Mouse (Mus musculus): ENCODE measurements around the gene Hnrnpdl. TPM values are rescaled to one million over a fixed set of nuclear protein-coding genes. Genes with fewer than 3 reads are reported as not detected.

The Hnrnpdl gene
- polyA plus RNA-seq, 1 experiment from 2014 or later = 157 TPM

DNA sequence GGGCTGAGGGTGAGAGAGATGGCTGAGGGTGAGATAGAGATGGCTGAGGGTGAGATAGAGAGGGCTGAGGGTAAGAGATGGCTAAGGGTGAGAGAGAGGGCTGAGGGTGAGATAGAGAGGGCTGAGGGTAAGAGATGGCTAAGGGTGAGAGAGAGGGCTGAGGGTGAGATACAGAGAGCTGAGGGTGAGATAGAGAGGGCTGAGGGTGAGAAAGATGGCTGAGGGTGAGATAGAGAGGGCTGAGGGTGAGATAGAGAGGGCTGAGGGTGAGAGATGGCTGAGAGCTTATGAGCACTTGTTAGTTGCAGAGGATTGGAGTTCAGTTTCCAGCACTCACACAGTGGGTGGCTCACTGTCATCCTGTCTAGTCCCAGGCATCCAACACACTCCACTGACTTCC lies 19.4 kb downstream of the Hnrnpdl start:
- H3K4me1 ChIP-seq = no peaks in the 10 kb centered on the region

DNA sequence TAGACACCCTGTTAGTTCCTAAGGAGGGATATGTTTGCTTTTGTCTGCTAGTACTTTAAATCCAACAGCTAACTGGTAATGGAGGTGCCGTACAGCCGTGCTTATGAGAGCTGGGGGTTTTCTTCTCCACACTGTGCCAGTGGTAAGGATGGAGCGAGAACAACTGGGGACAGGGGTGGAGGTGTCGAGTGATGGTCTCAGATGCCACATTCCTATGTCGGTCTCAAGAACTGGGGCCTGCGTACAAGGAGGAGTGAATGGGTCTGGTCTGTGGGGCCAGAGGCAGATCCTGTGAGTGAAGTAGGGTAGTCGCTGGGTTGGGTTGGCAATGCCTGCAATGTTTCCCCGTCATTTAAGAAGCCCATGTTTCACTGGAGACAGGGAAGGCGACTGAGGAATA lies 26.9 kb downstream of the Hnrnpdl start:
- Histone ChIP-seq H3K9me3 (no peaks in the 10 kb centered on the region), H3K36me3 (0 out of 2 replicates have a peak, but pooled peaks cover 2% of the 10 kb centered on the region), H3K4me1 (peaks cover 9% of the 10 kb centered on the region; the same call in 1 of the 2 replicates), H3K4me3 (peak overlapping the region; percentile 27; the same call in 1 of the 2 replicates), H3K27me3 (ENCODE audit: insufficient read depth, poor library complexity, severe bottlenecking) (no peaks in the 10 kb centered on the region), H3K27ac (peak overlapping the region; percentile 71)
- peak; percentile 89 for DNase-seq (ENCODE audit: low spot score)
- 37% methylated on average over 9 of the region's 9 CpGs for WGBS

More for the DNA sequence above, 19.4 kb downstream of the Hnrnpdl start:
- no peak for DNase-seq (ENCODE audit: low spot score)
- no peak overlapping the region for H3K4me3 ChIP-seq
- H3K36me3 ChIP-seq = no peaks in the 10 kb centered on the region
- 0 out of 2 replicates have a peak, but pooled peaks cover 3% of the 10 kb centered on the region for H3K9me3 ChIP-seq
- no peaks in the 10 kb centered on the region for H3K27me3 ChIP-seq (ENCODE audit: insufficient read depth, poor library complexity, severe bottlenecking)
- H3K27ac ChIP-seq = no peak overlapping the region

DNA sequence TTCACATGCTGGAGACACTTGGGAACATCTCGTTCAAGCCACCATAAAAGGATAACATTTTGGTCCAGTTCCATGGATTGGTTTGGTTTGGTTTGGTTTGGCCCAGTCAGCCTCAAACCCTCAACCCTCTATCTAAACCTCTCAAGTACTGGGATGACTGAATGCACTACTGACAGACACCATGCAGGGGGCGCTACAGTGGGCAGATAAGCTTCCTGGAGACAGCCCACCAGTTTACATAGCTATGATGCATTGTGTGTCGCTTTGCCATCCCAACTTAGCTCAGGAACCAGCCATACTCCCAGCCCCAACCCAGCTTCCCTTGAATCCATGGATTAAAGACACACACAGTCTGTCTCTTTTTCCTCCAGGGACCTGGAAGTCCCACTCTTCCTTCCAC lies 31.0 kb downstream of the Hnrnpdl start:
- Histone ChIP-seq H3K27ac (no peak overlapping the region), H3K4me1 (peaks cover 22% of the 10 kb centered on the region), H3K4me3 (no peak overlapping the region), H3K36me3 (0 out of 2 replicates have a peak, but pooled peaks cover 2% of the 10 kb centered on the region), H3K9me3 (no peaks in the 10 kb centered on the region), H3K27me3 (ENCODE audit: insufficient read depth, poor library complexity, severe bottlenecking) (no peaks in the 10 kb centered on the region)
- DNase-seq (ENCODE audit: low spot score) = no peak
- WGBS = 62% methylated on average over 3 of the region's 3 CpGs

DNA sequence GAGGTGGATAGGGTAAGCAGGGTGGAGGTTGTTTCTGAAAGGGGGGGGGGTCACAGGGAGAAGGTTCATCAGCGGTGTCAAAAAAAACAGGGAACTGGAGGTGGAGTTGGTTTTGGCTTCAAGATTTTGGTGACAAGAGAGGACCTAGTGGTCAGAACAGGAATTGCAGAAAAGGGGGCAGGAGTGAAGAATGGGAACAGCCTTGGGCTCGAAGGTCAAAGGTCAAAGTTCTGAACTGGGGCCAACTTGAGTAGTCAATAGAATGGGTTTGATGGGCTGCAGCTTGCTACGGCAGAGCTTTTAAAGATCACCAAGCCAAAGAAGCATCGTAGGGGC lies 32.5 kb downstream of the Hnrnpdl start:
- DNase-seq (ENCODE audit: low spot score) = no peak
- no peak overlapping the region for H3K27ac ChIP-seq

DNA sequence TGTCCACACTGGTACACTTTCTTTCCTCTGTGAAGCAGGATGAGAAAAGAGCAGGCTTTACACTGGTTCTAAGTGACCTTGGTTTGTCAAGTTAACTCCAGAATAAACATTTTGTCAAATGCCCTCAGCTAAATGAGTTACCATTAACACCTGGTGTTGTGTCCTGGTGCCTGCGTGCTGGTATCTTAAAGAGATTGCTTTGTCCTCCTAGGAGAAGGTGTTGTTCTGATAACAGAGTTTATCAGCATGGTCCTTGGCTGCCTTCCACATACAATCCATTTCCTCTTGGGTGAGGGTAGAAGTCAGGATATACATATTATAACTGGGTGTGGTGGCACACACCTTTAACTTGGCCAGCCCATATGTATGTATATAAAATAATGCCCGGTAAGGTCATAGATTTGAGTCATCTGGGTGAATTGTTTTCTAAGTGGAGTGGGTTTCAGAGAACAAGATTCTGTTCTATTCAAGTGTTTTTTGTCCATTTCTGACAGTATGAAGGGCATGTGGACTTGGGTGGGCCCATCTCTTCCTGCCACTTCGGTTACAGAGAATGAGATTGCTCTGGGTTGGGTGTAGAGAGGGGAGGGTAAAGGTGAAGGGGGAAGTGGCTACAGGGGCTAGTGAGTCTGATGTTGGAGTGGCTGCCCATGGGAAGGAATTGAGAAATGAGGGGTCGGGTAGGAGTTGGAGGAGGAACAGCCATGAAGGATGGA lies 33.0 kb downstream of the Hnrnpdl start:
- WGBS = 67% methylated on average over 4 of the region's 4 CpGs
- no peak for DNase-seq (ENCODE audit: low spot score)
- Histone ChIP-seq H3K27ac (no peak overlapping the region), H3K9me3 (no peaks in the 10 kb centered on the region), H3K27me3 (ENCODE audit: insufficient read depth, poor library complexity, severe bottlenecking) (no peaks in the 10 kb centered on the region), H3K4me1 (peaks cover 13% of the 10 kb centered on the region), H3K36me3 (no peaks in the 10 kb centered on the region), H3K4me3 (no peak overlapping the region)

More for the DNA sequence above, 32.5 kb downstream of the Hnrnpdl start:
- 85% methylated on average over 4 of the region's 4 CpGs for WGBS
- peaks cover 16% of the 10 kb centered on the region for H3K4me1 ChIP-seq
- no peaks in the 10 kb centered on the region for H3K27me3 ChIP-seq (ENCODE audit: insufficient read depth, poor library complexity, severe bottlenecking)
- no peaks in the 10 kb centered on the region for H3K36me3 ChIP-seq
- no peaks in the 10 kb centered on the region for H3K9me3 ChIP-seq
- H3K4me3 ChIP-seq = no peak overlapping the region

DNA sequence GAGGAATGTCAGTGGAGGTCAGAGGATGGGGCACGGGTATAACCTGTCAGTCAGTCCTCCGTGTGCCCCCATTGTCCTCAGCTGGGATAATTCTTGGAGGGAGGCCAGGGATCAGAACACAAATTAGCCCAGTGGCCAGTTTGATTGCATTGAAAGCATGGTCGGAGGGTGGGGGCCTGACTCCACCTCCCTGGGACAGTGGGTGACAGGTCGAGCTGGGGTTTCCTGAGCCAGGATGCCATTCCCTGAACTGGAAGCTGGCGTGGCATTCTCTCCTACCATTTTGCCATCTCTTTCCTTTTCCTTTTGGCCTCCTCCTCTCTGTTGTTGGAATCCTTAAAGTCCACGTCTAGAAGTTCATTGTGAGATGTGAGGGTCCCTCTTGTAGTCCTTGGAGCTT lies 33.6 kb downstream of the Hnrnpdl start:
- H3K27ac ChIP-seq = 0 out of 2 replicates have a peak overlapping the region, but pooled peaks have one; percentile 7

DNA sequence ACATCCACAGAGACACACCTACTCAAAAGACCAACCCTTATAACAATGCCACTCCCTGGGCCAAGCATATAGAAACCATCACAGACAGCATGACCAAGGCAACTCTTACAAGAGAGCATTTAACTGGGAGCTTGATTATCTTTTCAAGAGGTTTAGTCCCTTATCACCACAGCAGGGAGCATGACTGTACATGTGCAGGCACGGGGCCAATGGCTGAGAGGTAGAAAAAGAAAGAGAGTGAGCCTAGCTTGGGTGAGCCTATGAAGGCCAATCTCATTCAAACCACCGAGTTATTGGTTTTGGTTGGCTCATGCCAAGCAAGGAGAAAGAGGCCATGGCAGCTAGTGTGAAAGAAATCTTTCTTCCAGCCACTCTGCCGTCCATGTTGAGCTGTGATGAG lies 34.0 kb downstream of the Hnrnpdl start:
- WGBS = 58% methylated on average over 3 of the region's 3 CpGs
- Histone ChIP-seq H3K4me1 (peaks cover 22% of the 10 kb centered on the region), H3K27ac (0 out of 2 replicates have a peak overlapping the region, but pooled peaks have one; percentile 7), H3K9me3 (no peaks in the 10 kb centered on the region), H3K27me3 (ENCODE audit: insufficient read depth, poor library complexity, severe bottlenecking) (no peaks in the 10 kb centered on the region), H3K36me3 (no peaks in the 10 kb centered on the region), H3K4me3 (no peak overlapping the region)
- DNase-seq (ENCODE audit: low spot score) = no peak

More for the DNA sequence above, 33.6 kb downstream of the Hnrnpdl start:
- peaks cover 18% of the 10 kb centered on the region for H3K4me1 ChIP-seq
- no peaks in the 10 kb centered on the region for H3K9me3 ChIP-seq
- 76% methylated on average over 6 of the region's 6 CpGs for WGBS
- no peaks in the 10 kb centered on the region for H3K27me3 ChIP-seq (ENCODE audit: insufficient read depth, poor library complexity, severe bottlenecking)
- no peak overlapping the region for H3K4me3 ChIP-seq
- no peaks in the 10 kb centered on the region for H3K36me3 ChIP-seq
- DNase-seq (ENCODE audit: low spot score) = no peak

DNA sequence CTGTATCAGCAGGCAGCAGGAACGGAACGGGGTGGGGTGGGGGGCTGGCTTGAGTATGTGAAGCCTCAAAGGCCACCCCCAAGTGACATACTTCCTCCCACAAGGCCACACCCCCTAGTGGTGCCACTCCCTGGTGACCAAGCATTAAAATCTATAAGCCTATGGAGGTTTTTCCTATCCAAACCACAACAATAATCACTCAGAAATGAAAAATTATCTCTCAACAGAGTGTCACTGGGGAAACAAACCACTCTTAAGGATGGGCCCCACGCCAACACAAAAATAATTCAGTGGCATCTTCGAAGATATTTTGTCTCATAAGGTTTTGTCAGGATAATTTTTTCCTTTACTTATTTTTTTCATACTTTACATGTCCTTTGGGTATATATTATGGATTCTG lies 35.6 kb downstream of the Hnrnpdl start:
- 77% methylated on average over 4 of the region's 4 CpGs for WGBS
- H3K27ac ChIP-seq = no peak overlapping the region
- no peak overlapping the region for H3K4me3 ChIP-seq
- no peaks in the 10 kb centered on the region for H3K36me3 ChIP-seq
- H3K4me1 ChIP-seq = peaks cover 28% of the 10 kb centered on the region
- no peaks in the 10 kb centered on the region for H3K9me3 ChIP-seq
- no peak for DNase-seq (ENCODE audit: low spot score)
- H3K27me3 ChIP-seq (ENCODE audit: insufficient read depth, poor library complexity, severe bottlenecking) = no peaks in the 10 kb centered on the region

DNA sequence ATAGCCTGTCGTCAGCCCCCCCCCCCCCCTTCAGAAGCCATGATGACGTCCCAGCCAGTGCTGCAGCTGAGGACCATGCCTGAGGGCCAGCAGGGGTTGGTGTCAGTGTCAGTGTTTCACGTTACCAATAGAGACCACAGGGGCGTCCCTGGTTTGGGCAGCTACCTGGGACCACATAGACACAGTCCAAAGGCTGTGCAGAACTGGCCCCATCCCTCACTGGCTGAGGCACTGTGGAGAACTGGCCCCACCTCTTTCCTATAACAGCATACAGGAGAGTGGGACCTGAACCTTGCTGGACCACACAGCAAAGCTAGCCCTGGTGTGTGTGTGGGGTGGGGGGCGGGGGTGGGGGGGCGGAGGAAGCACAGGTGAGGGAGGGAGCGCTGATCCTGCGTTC lies 39.0 kb downstream of the Hnrnpdl start:
- no peak for DNase-seq (ENCODE audit: low spot score)
- Histone ChIP-seq H3K4me3 (no peak overlapping the region), H3K36me3 (no peaks in the 10 kb centered on the region), H3K4me1 (peaks cover 18% of the 10 kb centered on the region), H3K27me3 (ENCODE audit: insufficient read depth, poor library complexity, severe bottlenecking) (no peaks in the 10 kb centered on the region), H3K9me3 (no peaks in the 10 kb centered on the region; the same call in 1 of the 2 replicates), H3K27ac (peak overlapping the region; percentile 3; the same call in 1 of the 2 replicates)
- 44% methylated on average over 6 of the region's 8 CpGs for WGBS

DNA sequence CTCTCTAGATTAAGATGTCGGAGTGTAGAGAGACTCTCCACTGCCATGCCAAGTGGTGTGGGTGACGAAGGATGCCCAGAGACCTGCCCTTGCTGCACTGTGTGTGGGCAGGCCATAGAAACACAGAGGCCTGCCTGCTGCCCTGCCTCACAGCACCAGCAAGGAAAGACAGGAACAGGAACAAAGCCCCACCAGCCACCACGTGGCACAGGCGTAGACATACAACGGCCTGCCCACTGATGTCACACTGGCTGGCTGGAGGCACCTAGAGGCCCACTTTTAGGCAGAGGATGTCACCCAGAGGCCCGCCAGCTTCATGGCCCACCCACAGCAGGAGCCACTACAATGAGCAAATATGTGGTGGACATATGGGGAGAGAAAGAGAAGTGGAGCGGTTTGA lies 39.4 kb downstream of the Hnrnpdl start:
- DNase-seq (ENCODE audit: low spot score) = no peak
- WGBS = 78% methylated on average over 7 of the region's 7 CpGs

DNA sequence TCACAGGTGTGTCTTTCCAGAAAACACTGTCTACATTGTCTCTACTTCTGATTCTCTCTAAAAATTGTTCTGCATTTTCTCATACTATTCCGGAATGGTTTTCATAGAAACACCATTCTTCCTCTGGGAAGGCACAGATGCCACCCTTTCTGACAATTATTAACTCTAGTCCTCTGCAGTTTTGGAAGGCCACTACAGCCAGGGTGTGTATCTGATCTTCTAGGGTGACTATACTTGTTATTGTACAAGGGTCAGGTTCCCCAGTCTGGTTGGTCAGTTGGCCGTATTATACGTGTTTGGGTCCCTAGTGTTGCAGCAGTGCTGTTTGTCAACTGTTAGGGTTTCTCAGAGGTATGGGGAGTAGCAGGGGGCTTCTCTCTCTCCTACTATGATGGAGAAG lies 44.8 kb downstream of the Hnrnpdl start:
- H3K9me3 ChIP-seq = no peaks in the 10 kb centered on the region; the same call in 1 of the 2 replicates
- no peaks in the 10 kb centered on the region for H3K27me3 ChIP-seq (ENCODE audit: insufficient read depth, poor library complexity, severe bottlenecking)
- H3K4me3 ChIP-seq = no peak overlapping the region
- no peaks in the 10 kb centered on the region for H3K36me3 ChIP-seq
- no peak overlapping the region for H3K27ac ChIP-seq
- 87% methylated on average over 3 of the region's 3 CpGs for WGBS
- DNase-seq (ENCODE audit: low spot score) = no peak
- H3K4me1 ChIP-seq = no peaks in the 10 kb centered on the region

More for the DNA sequence above, 39.4 kb downstream of the Hnrnpdl start:
- Histone ChIP-seq H3K4me1 (peaks cover 15% of the 10 kb centered on the region), H3K36me3 (no peaks in the 10 kb centered on the region), H3K27me3 (ENCODE audit: insufficient read depth, poor library complexity, severe bottlenecking) (no peaks in the 10 kb centered on the region), H3K9me3 (no peaks in the 10 kb centered on the region; the same call in 1 of the 2 replicates), H3K27ac (no peak overlapping the region), H3K4me3 (no peak overlapping the region)

DNA sequence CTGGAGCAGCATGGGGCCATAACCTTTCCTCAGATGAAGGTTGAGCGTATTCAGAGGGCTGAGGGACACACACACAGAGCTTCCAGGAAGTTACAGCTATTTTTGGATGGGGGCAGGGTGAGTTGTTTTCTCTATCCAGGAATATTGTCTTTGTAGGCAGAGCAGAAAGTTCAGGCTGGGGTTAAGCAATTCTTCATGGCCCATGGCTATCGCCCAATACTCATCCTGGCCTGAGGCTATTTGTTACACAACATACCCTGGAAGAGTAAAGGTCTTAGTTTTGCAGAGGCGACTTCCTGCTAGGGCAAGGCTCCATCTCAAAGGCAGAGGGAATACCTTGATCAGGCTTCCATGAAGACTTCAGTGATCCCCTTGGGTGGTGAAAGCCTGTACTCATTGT lies 45.3 kb downstream of the Hnrnpdl start:
- no peaks in the 10 kb centered on the region; the same call in 1 of the 2 replicates for H3K9me3 ChIP-seq
- no peaks in the 10 kb centered on the region for H3K36me3 ChIP-seq
- WGBS = 85% methylated on average over 3 of the region's 3 CpGs
- no peaks in the 10 kb centered on the region for H3K4me1 ChIP-seq
- peak; percentile 17 for DNase-seq (ENCODE audit: low spot score)
- H3K27ac ChIP-seq = no peak overlapping the region
- H3K4me3 ChIP-seq = no peak overlapping the region
- H3K27me3 ChIP-seq (ENCODE audit: insufficient read depth, poor library complexity, severe bottlenecking) = no peaks in the 10 kb centered on the region
